Mouse (Mus musculus): Measurements from ENCODE around the gene Olfr1428. TPM values are rescaled to one million over a fixed set of nuclear protein-coding genes. Genes with fewer than 3 reads are reported as not detected.

Gene Olfr1428
- total RNA-seq (2023), result not detected

DNA sequence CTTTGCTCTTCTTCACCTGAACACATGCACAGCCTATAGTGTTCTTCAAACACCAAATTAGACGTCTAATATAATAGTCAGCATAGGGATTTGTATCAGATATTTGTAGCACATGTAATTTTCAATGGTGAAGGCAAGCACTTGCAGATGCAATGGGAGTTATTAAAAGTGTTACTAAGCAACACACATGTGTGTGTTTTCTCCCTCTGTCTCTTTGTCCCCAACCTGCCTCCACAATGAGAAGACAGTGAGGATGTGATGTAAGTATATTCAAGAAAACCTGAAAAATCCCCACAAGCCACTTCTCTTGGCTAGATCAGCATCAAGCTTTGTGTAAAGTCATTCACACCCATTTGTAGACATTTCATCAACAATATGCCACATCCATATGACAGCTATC is at the start of gene Olfr1428:
TSS of gene Olfr1428 (minus strand) at position 101 of the 400 bp plus-strand sequence.

GRCm38 (mm10) chr19:12123103-12123502 is 7.4 kb upstream of the Olfr1428 start, which contains the start of gene Olfr76:
Gene Olfr76, minus strand, starts transcription at chr19:12123203.

DNA sequence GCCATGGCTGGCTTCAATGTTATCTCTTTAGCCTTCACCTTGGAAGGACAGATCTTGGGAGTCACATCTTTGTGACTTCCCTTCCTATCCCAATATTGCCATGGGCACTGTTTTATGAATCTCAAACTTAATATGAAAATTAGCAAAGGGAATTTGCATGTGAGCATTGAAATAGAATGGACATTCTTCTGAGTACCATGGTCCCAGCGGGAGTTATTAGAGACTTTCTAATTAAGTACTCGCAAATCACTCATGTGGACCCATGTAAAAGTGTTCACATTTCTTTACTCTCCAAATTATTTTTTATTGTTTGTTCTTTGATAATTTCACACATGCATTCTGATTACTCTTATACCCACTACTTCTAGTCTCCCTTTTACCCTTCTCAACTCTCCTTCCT is 12.5 kb downstream of the Olfr1428 start, which contains the start of gene Olfr1427:
TSS of gene Olfr1427 (minus strand) at position 101 of the 400 bp plus-strand sequence.

GRCm38 (mm10) chr19:12091913-12092312 is 23.8 kb downstream of the Olfr1428 start, which contains the start of gene Olfr1426:
Gene Olfr1426, minus strand, starts transcription at chr19:12092013.

DNA sequence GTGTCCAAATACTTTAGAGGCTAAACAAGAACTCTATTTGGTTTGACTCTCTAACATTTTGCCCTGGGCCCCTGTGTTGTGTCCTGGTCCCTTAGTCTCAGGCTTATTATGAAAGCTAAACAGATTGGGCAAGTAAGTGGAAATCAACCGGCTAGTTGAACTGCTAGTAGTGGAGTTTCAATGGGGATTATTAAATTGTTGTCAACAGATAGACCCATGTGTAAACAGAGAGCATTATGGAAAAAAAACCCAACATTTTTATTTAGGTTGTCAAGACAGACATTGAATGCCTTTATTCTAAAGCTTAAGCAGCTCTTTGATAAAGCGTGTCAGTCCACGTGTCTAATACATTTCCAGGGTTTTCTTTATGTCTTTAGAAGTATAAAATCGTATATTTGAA is 38.1 kb downstream of the Olfr1428 start, which contains the start of gene Olfr1425:
TSS of gene Olfr1425 (minus strand) at position 101 of the 400 bp plus-strand sequence.

DNA sequence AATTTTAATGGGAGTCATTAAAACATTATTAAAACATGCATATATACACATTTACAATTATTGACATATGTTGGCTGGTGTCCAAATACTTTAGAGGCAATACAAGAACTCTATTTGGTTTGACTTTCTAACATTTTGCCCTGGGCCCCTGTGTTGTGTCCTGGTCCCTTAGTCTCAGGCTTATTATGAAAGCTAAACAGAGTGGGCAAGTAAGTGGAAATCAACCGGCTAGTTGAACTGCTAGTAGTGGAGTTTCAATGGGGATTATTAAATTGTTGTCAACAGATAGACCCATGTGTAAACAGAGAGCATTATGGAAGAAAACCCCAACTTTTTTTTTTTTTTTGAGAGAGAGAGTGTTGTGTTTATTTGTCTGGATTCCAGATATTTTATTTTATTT is 53.1 kb downstream of the Olfr1428 start, which contains the start of gene Olfr1424:
TSS of gene Olfr1424 (minus strand) at position 101 of the 400 bp plus-strand sequence.

Other genes with a start within 250 kb of the Olfr1428 start
- not detected for gene Olfr1419, start 240.8 kb downstream of the Olfr1428 start, total RNA-seq (2023)
- not detected for gene Olfr1420, start 229.3 kb downstream of the Olfr1428 start, total RNA-seq (2023)
- 47.1 TPM for gene Patl1, start 203.5 kb downstream of the Olfr1428 start, total RNA-seq (2023)
- gene Osbp, start 150.0 kb downstream of the Olfr1428 start, total RNA-seq (2023), result 40.1 TPM
- not detected for gene Olfr1423, start 74.6 kb downstream of the Olfr1428 start, total RNA-seq (2023)
- gene Olfr1424, start 53.2 kb downstream of the Olfr1428 start, total RNA-seq (2023), result not detected
- not detected for gene Olfr1425, start 38.2 kb downstream of the Olfr1428 start, total RNA-seq (2023)
- not detected for gene Olfr1426, start 23.9 kb downstream of the Olfr1428 start, total RNA-seq (2023)
- not detected for gene Olfr1427, start 12.6 kb downstream of the Olfr1428 start, total RNA-seq (2023)
- not detected for gene Olfr76, start 7.3 kb upstream of the Olfr1428 start, total RNA-seq (2023)
- gene Olfr1555-ps1, start 54.2 kb upstream of the Olfr1428 start, total RNA-seq (2023), result not detected
- gene Olfr1431, start 84.7 kb upstream of the Olfr1428 start, total RNA-seq (2023), result not detected
- not detected for gene Olfr1432, start 116.7 kb upstream of the Olfr1428 start, total RNA-seq (2023)
- gene Olfr262, start 125.8 kb upstream of the Olfr1428 start, total RNA-seq (2023), result not detected
- not detected for gene Olfr235, start 145.1 kb upstream of the Olfr1428 start, total RNA-seq (2023)
- not detected for gene Olfr1434, start 164.0 kb upstream of the Olfr1428 start, total RNA-seq (2023)
- not detected for gene Olfr1436, start 183.2 kb upstream of the Olfr1428 start, total RNA-seq (2023)
- gene Olfr1437, start 209.2 kb upstream of the Olfr1428 start, total RNA-seq (2023), result not detected
- not detected for gene Olfr1438-ps1, start 220.0 kb upstream of the Olfr1428 start, total RNA-seq (2023)